Mouse (Mus musculus) cerebellum, adult 2 months (tissue): ENCODE data around the gene Gm20708. TPM values are rescaled to one million over a fixed set of nuclear protein-coding genes. Genes with fewer than 3 reads are reported as not detected.
A peak's percentile ranks its signal among the peaks of the same experiment; 100 is the strongest.

Experiments
- DNase-seq, 2 experiments: peaks; one replicate each; pipeline ENCODE4 v3.0.0; 2021
- H3K27ac ChIP-seq: fragments of 200-500 bp; 2 replicates; pipeline ENCODE4 v1.5.1; 2012; ENCODE audit warnings: low read length, control low read depth, inconsistent platforms; ENCODE audit not compliant: insufficient read depth
- H3K27me3 ChIP-seq: fragments of 200-500 bp; 2 replicates; pipeline ENCODE4 v1.6.1; 2012; ENCODE audit warnings: inconsistent platforms, mild to moderate bottlenecking, low read length, moderate library complexity; ENCODE audit not compliant: control insufficient read depth, insufficient read depth
- H3K4me1 ChIP-seq: fragments of 200-500 bp; 2 replicates; pipeline ENCODE4 v1.6.1; 2011; ENCODE audit warnings: low read length; ENCODE audit not compliant: control insufficient read depth, insufficient read depth
- H3K4me3 ChIP-seq: fragments of 200-500 bp; replicated peaks from 2 replicates; pipeline ENCODE3; 2011; ENCODE audit warnings: mild to moderate bottlenecking, low read depth, low read length, control low read depth; ENCODE audit not compliant: insufficient read depth
- CTCF ChIP-seq: fragments of 200-500 bp; IDR thresholded peaks from 2 replicates; pipeline ENCODE4 v1.5.1; 2011; ENCODE audit warnings: low read depth, mild to moderate bottlenecking, control low read depth, low read length, moderate library complexity, borderline replicate concordance; ENCODE audit not compliant: insufficient read depth
- POLR2A ChIP-seq: fragments of 200-500 bp; IDR thresholded peaks from 2 replicates; pipeline ENCODE4 v1.6.1; 2011; ENCODE audit warnings: low read length, control low read depth, borderline replicate concordance; ENCODE audit not compliant: insufficient read depth
- WGBS: fragments of 180-500 bp; shearing (Covaris S2); methylation state at CpG from one replicate; pipeline ENCODE4 v1.1.7; 2018; 5-methylcytosine and 5-hydroxymethylcytosine counted together
- polyA plus RNA-seq: library from polyadenylated mRNA; depleted of rRNA; stranded (reverse); fragments of >200 nt; gene quantifications from 2 replicates; pipeline ENCODE4 v1.2.3, GENCODE M21; 2012

The Gm20708 gene
- polyA plus RNA-seq, 1 experiment: 0.93 TPM

DNA sequence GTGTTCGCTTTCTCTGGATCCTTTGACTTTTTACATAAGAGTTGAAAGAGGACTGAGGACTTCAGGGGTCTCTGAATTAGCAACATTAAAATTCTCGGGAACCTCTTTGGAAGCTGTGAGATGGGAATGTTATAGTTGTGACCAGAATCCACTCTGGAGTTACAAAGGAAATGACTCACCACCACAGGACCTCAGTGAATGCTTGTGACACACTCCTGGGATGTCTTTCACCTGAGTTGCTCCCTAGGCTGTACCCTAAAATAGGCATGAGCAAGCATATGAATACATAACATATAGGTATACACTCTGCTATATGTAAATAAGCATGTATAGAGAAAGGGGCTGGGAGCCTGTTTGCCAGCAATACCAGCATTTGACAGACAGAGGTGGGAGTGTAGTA lies 34.0 kb downstream of the Gm20708 start:
- TF ChIP-seq CTCF (no peak), POLR2A (no peak)
- no peaks in the 10 kb centered on the region for H3K27me3 ChIP-seq
- no peaks in the 10 kb centered on the region for H3K4me1 ChIP-seq
- 89% methylated on average over 2 of the region's 2 CpGs for WGBS
- no peak overlapping the region for H3K4me3 ChIP-seq
- H3K27ac ChIP-seq: no peak overlapping the region
- no peak for DNase-seq

DNA sequence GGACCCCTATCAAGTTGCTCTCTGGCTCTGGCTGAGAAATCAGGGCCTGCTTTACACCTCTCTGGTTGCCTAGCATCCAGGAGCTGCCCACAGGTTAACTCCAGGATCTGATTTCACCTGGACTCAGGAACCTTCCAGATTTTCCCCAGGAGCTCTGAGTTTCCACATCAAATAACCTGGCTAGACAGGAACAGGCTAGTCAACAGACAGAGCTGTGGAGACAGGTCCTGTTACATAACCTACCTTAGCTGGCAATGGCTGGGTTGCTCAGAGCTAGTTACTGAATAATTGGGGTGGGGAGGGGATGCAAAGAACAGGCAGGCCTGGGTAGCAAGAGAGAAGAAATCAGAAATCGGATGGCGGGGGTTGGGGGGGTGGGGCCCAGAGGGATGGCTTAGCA lies 35.5 kb downstream of the Gm20708 start:
- 87% methylated on average over 2 of the region's 2 CpGs for WGBS
- TF ChIP-seq CTCF: no peak
- TF ChIP-seq POLR2A: no peak
- H3K4me1 ChIP-seq: no peaks in the 10 kb centered on the region
- no peak overlapping the region for H3K27ac ChIP-seq
- DNase-seq: no peak
- no peaks in the 10 kb centered on the region for H3K27me3 ChIP-seq
- no peak overlapping the region for H3K4me3 ChIP-seq

- WGBS: 70% methylated on average over 2 of the region's 2 CpGs
- Histone ChIP-seq H3K27me3 (no peaks in the 10 kb centered on the region), H3K4me3 (no peak overlapping the region), H3K4me1 (no peaks in the 10 kb centered on the region), H3K27ac (no peak overlapping the region)
- TF ChIP-seq POLR2A: no peak
- no peak for DNase-seq
These were observed 36.2 kb downstream of the Gm20708 start for GRCm38 (mm10) chr11:117845651-117846050.

GRCm38 (mm10) chr11:117846640-117847039 lies 37.2 kb downstream of the Gm20708 start:
- DNase-seq: no peak
- TF ChIP-seq POLR2A: no peak
- TF ChIP-seq CTCF: no peak
- Histone ChIP-seq H3K27me3 (no peaks in the 10 kb centered on the region), H3K4me1 (no peaks in the 10 kb centered on the region), H3K27ac (no peak overlapping the region), H3K4me3 (no peak overlapping the region)
- WGBS: 44% methylated on average over 5 of the region's 5 CpGs

DNA sequence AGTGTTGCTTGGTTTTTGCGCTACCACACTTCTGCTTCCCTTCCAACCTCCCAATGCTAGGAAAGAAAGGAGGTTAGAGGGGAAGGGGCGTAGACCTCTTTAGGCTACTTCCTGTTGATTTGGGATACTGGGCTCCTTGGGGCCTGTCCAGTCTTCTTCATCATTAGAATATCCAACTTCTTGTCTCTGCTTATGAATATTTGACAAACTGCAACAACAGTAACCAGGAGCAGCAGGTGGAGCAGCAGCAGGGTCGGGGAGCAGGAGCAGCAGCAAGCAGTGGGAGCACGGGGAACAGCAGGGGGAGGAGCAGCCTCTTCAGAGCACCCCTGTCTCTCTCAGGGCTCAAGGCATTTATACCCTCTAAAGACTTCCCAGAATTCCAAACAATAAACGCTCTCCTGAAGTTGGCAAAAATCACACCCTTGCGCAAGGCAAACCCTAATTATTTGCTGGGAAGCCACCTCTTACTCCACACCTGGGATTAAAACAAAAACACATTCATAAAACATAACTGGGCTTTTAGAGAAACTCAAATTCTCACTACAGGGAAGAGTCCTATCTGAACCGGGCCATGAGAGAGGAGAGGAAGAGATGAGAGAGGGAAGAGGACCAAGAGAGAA lies 38.2 kb downstream of the Gm20708 start:
- WGBS: 81% methylated on average over 7 of the region's 7 CpGs
- Histone ChIP-seq H3K4me1 (no peaks in the 10 kb centered on the region), H3K4me3 (no peak overlapping the region), H3K27ac (no peak overlapping the region), H3K27me3 (no peaks in the 10 kb centered on the region)
- TF ChIP-seq POLR2A (no peak), CTCF (no peak)
- no peak for DNase-seq

- Histone ChIP-seq H3K4me3 (peak overlapping the region; percentile 95), H3K27ac (peak overlapping the region; percentile 84), H3K27me3 (no peaks in the 10 kb centered on the region), H3K4me1 (no peaks in the 10 kb centered on the region)
- TF ChIP-seq POLR2A: no peak
- no peak for TF ChIP-seq CTCF
- 5% methylated on average over 19 of the region's 19 CpGs for WGBS
- no peak for DNase-seq
These were observed 39.0 kb downstream of the Gm20708 start for GRCm38 (mm10) chr11:117848271-117848984.

- under 1% methylated on average over 50 of the region's 51 CpGs for WGBS
- peak within 1 kb of the TSS; percentile 84 for H3K27ac ChIP-seq
- no peaks in the 10 kb centered on the region for H3K27me3 ChIP-seq
These were observed 39.7 kb downstream of the Gm20708 start, which contains the start of gene Birc5 for GRCm38 (mm10) chr11:117848985-117849671. TSS of gene Birc5 (plus strand) at chr11:117849251.

More at GRCm38 (mm10) chr11:117848985-117849671, 39.7 kb downstream of the Gm20708 start, which contains the start of gene Birc5:
- TF ChIP-seq CTCF (no peak), POLR2A (peak; percentile 88)
- Histone ChIP-seq H3K4me3 (peak within 1 kb of the TSS; percentile 95), H3K4me1 (no peaks in the 10 kb centered on the region)
- DNase-seq: peak; percentile 95
